Mouse (Mus musculus) bone marrow macrophage, adult 2 months (primary cell): ENCODE measurements around the gene Naa40. TPM values are rescaled to one million over a fixed set of nuclear protein-coding genes. Genes with fewer than 3 reads are reported as not detected.

ENCODE experiments used
- H3K27ac ChIP-seq: 2 replicates; pipeline ENCODE4 v1.5.1; 2012; ENCODE audit warnings: low read depth, low read length; ENCODE audit not compliant: insufficient read depth
- H3K4me1 ChIP-seq: 2 replicates; pipeline ENCODE4 v1.6.1; 2012; ENCODE audit warnings: low read length; ENCODE audit not compliant: control insufficient read depth, insufficient read depth
- H3K4me3 ChIP-seq: 2 replicates; pipeline ENCODE4 v1.5.1; 2012; ENCODE audit warnings: mild to moderate bottlenecking, low read length, moderate library complexity; ENCODE audit not compliant: insufficient read depth
- CTCF ChIP-seq: IDR thresholded peaks from 2 replicates; pipeline ENCODE4 v1.5.1; 2012; ENCODE audit warnings: low read depth, mild to moderate bottlenecking, low read length, moderate library complexity
- POLR2A ChIP-seq: IDR thresholded peaks from 2 replicates; pipeline ENCODE4 v1.6.1; 2012; ENCODE audit warnings: mild to moderate bottlenecking, low read depth, low read length, borderline replicate concordance
- polyA plus RNA-seq: library from polyadenylated mRNA; stranded (reverse); fragments of >200 nt; gene quantifications from 2 replicates; pipeline ENCODE4 v1.2.4, GENCODE M21; 2012; ENCODE audit not compliant: missing spikeins, insufficient read depth, insufficient read length

Naa40 gene
- polyA plus RNA-seq, 1 experiment = 27.4 TPM

- Histone ChIP-seq H3K4me1 (no peaks in the 10 kb centered on the region), H3K4me3 (no peak overlapping the region), H3K27ac (no peak overlapping the region)
- no peak for TF ChIP-seq CTCF
- no peak for TF ChIP-seq POLR2A
These were observed 34.3 kb upstream of the Naa40 start for GRCm38 (mm10) chr19:7275131-7275789.

- no peaks in the 10 kb centered on the region; the same call in 1 of the 2 replicates for H3K4me1 ChIP-seq
- H3K4me3 ChIP-seq = no peak overlapping the region
- TF ChIP-seq CTCF (no peak), POLR2A (no peak)
- no peak overlapping the region for H3K27ac ChIP-seq
These were observed 33.5 kb upstream of the Naa40 start for GRCm38 (mm10) chr19:7274326-7274990.

GRCm38 (mm10) chr19:7273486-7273885 lies 32.5 kb upstream of the Naa40 start:
- TF ChIP-seq CTCF (no peak), POLR2A (no peak)
- Histone ChIP-seq H3K4me1 (peaks cover 3% of the 10 kb centered on the region; the same call in 1 of the 2 replicates), H3K27ac (no peak overlapping the region), H3K4me3 (no peak overlapping the region)

- H3K4me3 ChIP-seq = peak overlapping the region; percentile 77
- H3K4me1 ChIP-seq = peaks cover 7% of the 10 kb centered on the region
- no peak for TF ChIP-seq CTCF
- no peak overlapping the region for H3K27ac ChIP-seq
These were observed 28.5 kb upstream of the Naa40 start for GRCm38 (mm10) chr19:7269290-7270044.

- TF ChIP-seq CTCF (peak; percentile 58), POLR2A (no peak)
- peak overlapping the region; percentile 77 for H3K4me3 ChIP-seq
- no peak overlapping the region for H3K27ac ChIP-seq
- H3K4me1 ChIP-seq = peaks cover 7% of the 10 kb centered on the region
These were observed 27.7 kb upstream of the Naa40 start for GRCm38 (mm10) chr19:7268722-7269090.

GRCm38 (mm10) chr19:7267781-7268721 lies 27.1 kb upstream of the Naa40 start:
- TF ChIP-seq POLR2A (no peak), CTCF (no peak)
- no peak overlapping the region for H3K27ac ChIP-seq
- H3K4me1 ChIP-seq = peaks cover 7% of the 10 kb centered on the region
- peak overlapping the region; percentile 77 for H3K4me3 ChIP-seq

GRCm38 (mm10) chr19:7267091-7267741 lies 26.2 kb upstream of the Naa40 start, which contains the start of gene Rcor2:
Rcor2 (plus strand) TSS chr19:7267325.
- TF ChIP-seq POLR2A (no peak), CTCF (no peak)
- Histone ChIP-seq H3K4me3 (peak within 1 kb of the TSS; percentile 77), H3K4me1 (peaks cover 7% of the 10 kb centered on the region), H3K27ac (no peak within 1 kb of the TSS)

GRCm38 (mm10) chr19:7266421-7266831 lies 25.4 kb upstream of the Naa40 start:
- TF ChIP-seq POLR2A = no peak
- no peak for TF ChIP-seq CTCF
- H3K4me3 ChIP-seq = no peak overlapping the region
- H3K27ac ChIP-seq = no peak overlapping the region
- H3K4me1 ChIP-seq = peaks cover 7% of the 10 kb centered on the region
